Mouse (Mus musculus): ENCODE data around the gene Chd1.

DNA sequence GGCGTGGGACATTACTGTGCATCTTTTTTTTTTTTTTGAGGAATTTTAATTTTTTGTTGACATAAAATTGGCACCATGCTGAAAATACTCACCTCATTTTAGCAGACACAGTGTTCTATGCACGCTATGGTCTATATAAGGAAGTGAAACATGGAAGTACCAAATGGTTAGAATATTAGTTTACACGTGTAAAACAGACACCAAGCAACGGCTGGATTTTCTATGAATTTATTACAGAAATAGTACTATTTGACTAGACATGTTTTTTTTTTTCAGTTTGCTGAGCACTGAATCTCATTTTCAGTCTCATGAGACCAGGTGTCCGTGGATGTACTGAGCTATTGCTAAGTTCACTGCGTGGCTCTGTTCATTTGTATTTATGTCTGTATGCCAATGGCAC is 69.2 kb downstream of the Chd1 start:
- no peak for TF ChIP-seq POLR2A (IDR thresholded peaks at IDR 0.05; ENCODE audit: control insufficient read depth, low read depth, low read length)
- no peak for TF ChIP-seq CTCF (IDR thresholded peaks at IDR 0.05; ENCODE audit: control insufficient read depth, insufficient read depth, insufficient replicate concordance, low read depth, low read length)

Data from testis, adult 2 months (tissue).